Mouse (Mus musculus): Measurements from ENCODE around the gene Gkn2.

Gene Gkn2

GRCm38 (mm10) chr6:87399886-87400566, 26.9 kb downstream of the Gkn2 start:
- DNase-seq (ENCODE audit: low spot score), result no peak

- no peak for DNase-seq (ENCODE audit: low spot score)
These were observed 28.3 kb downstream of the Gkn2 start for GRCm38 (mm10) chr6:87401456-87401855.

- no peak for DNase-seq (ENCODE audit: low spot score)
These were observed 38.9 kb downstream of the Gkn2 start for GRCm38 (mm10) chr6:87412011-87412410.

- DNase-seq (ENCODE audit: low spot score), result no peak
These were observed 49.1 kb downstream of the Gkn2 start for GRCm38 (mm10) chr6:87422304-87422703.

GRCm38 (mm10) chr6:87424037-87424816, 51.1 kb downstream of the Gkn2 start:
- DNase-seq (ENCODE audit: low spot score), result no peak

- no peak for DNase-seq (ENCODE audit: low spot score)
These were observed 53.8 kb downstream of the Gkn2 start for GRCm38 (mm10) chr6:87426954-87427353.

- DNase-seq (ENCODE audit: low spot score), result no peak
These were observed 54.5 kb downstream of the Gkn2 start for GRCm38 (mm10) chr6:87427616-87428015.

- no peak for DNase-seq (ENCODE audit: low spot score)
These were observed 55.4 kb downstream of the Gkn2 start, which contains the start of gene Bmp10 for GRCm38 (mm10) chr6:87428487-87429044. Gene Bmp10, plus strand, starts transcription at chr6:87428994.
